Mouse (Mus musculus) liver, embryonic 14.5 days (tissue): ENCODE measurements at regions not wholly inside any gene's neighbourhood (a gene's known extent, or its start where the extent isn't known, plus 50 kb on each side); places are given as distances from the start of the nearest gene placed in this dataset.

Source experiments
- CTCF ChIP-seq: IDR thresholded peaks from 2 replicates; pipeline ENCODE4 v1.5.1; 2016; ENCODE audit warnings: antibody characterized with exemption, low read depth, control low read depth
- EP300 ChIP-seq: IDR thresholded peaks from 2 replicates; pipeline ENCODE4 v1.6.1; 2016; ENCODE audit warnings: antibody characterized with exemption, low read depth

GRCm38 (mm10) chr19:15033921-15034320, 436.1 kb upstream of the Tle4 start:
- TF ChIP-seq EP300 (no peak), CTCF (no peak)
